Mouse (Mus musculus) heart, adult 2 months (tissue): ENCODE data around the gene Pam16. TPM values are rescaled to one million over a fixed set of nuclear protein-coding genes. Genes with fewer than 3 reads are reported as not detected.

ENCODE experiments used
- DNase-seq, 2 experiments: peaks; one replicate each; pipeline ENCODE4 v3.0.0; 2021
- H3K27ac ChIP-seq: fragments of 200-600 bp; 2 replicates; pipeline ENCODE4 v1.8.1; 2022
- H3K27me3 ChIP-seq: fragments of 200-500 bp; 2 replicates; pipeline ENCODE4 v1.6.1; 2012; ENCODE audit warnings: mild to moderate bottlenecking, low read length, inconsistent platforms, mixed read lengths; ENCODE audit not compliant: control insufficient read depth, insufficient read depth
- H3K36me3 ChIP-seq: fragments of 200-500 bp; 2 replicates; pipeline ENCODE4 v1.6.1; 2012; ENCODE audit warnings: low read length, inconsistent platforms; ENCODE audit not compliant: control insufficient read depth, insufficient read depth
- H3K4me1 ChIP-seq: fragments of 200-500 bp; 2 replicates; pipeline ENCODE4 v1.6.1; 2011; ENCODE audit warnings: low read length; ENCODE audit not compliant: control insufficient read depth, insufficient read depth
- H3K4me3 ChIP-seq: fragments of 200-600 bp; 2 replicates; pipeline ENCODE4 v1.8.1; 2022
- H3K79me2 ChIP-seq: fragments of 200-500 bp; replicated peaks from 2 replicates; pipeline ENCODE4 v1.6.1; 2012; ENCODE audit warnings: mild to moderate bottlenecking, inconsistent platforms, low read length, moderate library complexity, mixed read lengths; ENCODE audit not compliant: control insufficient read depth, insufficient read depth
- H3K9ac ChIP-seq: fragments of 200-500 bp; 2 replicates; pipeline ENCODE4 v1.6.1; 2012; ENCODE audit warnings: low read depth, mild to moderate bottlenecking, control low read depth, inconsistent platforms, low read length, mixed read lengths
- CTCF ChIP-seq: fragments of 200-600 bp; IDR thresholded peaks from 2 replicates; pipeline ENCODE4 v1.8.1; 2022; ENCODE audit warnings: antibody characterized with exemption, mild to moderate bottlenecking, moderate library complexity
- EP300 ChIP-seq: fragments of 200-500 bp; IDR thresholded peaks from 2 replicates; pipeline ENCODE4 v1.6.1; 2011; ENCODE audit warnings: low read depth, low read length, control low read depth; ENCODE audit not compliant: insufficient read depth
- POLR2A ChIP-seq: fragments of 200-500 bp; IDR thresholded peaks from 2 replicates; pipeline ENCODE4 v1.6.1; 2011; ENCODE audit warnings: mild to moderate bottlenecking, low read depth, low read length, control low read depth; ENCODE audit not compliant: insufficient read depth
- WGBS: fragments of 180-500 bp; shearing (Covaris S2); methylation state at CpG from one replicate; pipeline ENCODE4 v1.1.7; 2018; 5-methylcytosine and 5-hydroxymethylcytosine counted together
- intact Hi-C: fragments of 180-260 bp; cut with DNase I; formaldehyde crosslinking; loops from one replicate; pipeline ENCODE4 v1.15.1; 2025
- polyA plus RNA-seq: library from polyadenylated mRNA; depleted of rRNA; stranded (reverse); fragments of >200 nt; gene quantifications from 2 replicates; pipeline ENCODE4 v1.2.3, GENCODE M21; 2012
- total RNA-seq, 2 experiments: library from RNA; stranded (reverse); gene quantifications; 2 replicates each; pipeline ENCODE4 v1.2.3; 2021

Gene Pam16
- total and polyA plus RNA-seq, 3 experiments = 39.4 to 165 (median 119) TPM

DNA sequence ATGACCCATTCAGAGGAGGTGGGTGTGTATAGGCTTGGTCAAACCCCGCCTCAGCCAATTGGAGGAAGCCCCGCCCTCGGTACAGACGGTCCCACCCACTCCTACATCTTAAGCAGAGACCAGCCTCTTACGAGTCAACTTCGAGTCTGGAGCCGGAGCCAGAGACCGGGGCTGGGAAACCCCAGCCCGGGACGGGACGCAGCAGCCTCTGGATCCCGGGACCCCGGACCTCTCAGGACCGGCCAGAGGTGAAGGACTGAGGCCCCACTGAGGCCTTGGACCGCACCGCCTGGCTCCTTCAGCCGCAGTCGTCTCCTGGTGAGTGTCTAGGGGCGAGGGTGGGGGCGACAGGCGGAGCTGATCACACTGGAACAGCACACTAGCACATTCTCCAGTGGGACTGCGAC lies 15.0 kb upstream of the Pam16 start, which contains the start of the genes Vasn and Dnaja3:
Gene Vasn, plus strand, starts transcription at position 111 of the 407 bp plus-strand sequence.
Gene Dnaja3, plus strand, starts transcription at position 159 of the 407 bp plus-strand sequence.
- WGBS = 5% methylated on average over 22 of the region's 22 CpGs
- H3K79me2 ChIP-seq = no peaks in the 10 kb centered on the region
- H3K9ac ChIP-seq = peak within 1 kb of the TSS; percentile 78
- peak within 1 kb of the TSS; percentile 86 for H3K27ac ChIP-seq
- TF ChIP-seq EP300 = 0 out of 2 replicates have a peak, but pooled peaks have one; percentile 28
- TF ChIP-seq POLR2A = peak; percentile 93
- no peak for TF ChIP-seq CTCF
- DNase-seq = peak; percentile 89 to 91
- no peaks in the 10 kb centered on the region for H3K27me3 ChIP-seq
- intact Hi-C loops = no loop called here
- peaks cover 13% of the 10 kb centered on the region for H3K4me1 ChIP-seq
- H3K36me3 ChIP-seq = no peaks in the 10 kb centered on the region
- peak within 1 kb of the TSS; percentile 73 for H3K4me3 ChIP-seq

DNA sequence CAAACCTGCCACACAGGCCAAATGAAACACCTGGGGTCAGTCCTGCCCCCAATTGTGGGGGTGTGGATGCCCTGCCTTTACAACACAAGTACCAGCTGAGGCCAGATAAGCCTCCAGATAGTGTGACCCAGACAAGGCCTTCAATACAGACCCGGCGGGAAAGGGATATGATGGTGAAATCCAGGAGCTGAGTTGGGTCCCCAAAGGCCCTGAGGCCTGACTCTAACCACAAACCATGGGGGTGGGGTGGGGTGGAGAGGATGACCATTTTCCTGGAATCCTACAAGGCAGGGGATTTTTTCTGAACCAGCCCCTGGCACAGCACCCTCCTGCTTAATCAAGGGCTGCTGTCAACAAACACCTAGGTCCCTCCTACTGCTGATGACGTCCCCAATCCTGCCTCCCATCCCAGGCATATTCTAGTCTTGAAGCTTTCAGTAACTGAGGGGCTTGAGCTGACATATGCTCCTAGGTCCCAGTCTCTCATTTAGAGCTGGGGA lies 14.2 kb upstream of the Pam16 start:
- Histone ChIP-seq H3K27me3 (no peaks in the 10 kb centered on the region), H3K9ac (no peak overlapping the region), H3K4me3 (no peak overlapping the region), H3K27ac (no peak overlapping the region), H3K79me2 (no peaks in the 10 kb centered on the region), H3K4me1 (peaks cover 7% of the 10 kb centered on the region), H3K36me3 (no peaks in the 10 kb centered on the region)
- TF ChIP-seq EP300 (no peak), CTCF (no peak), POLR2A (no peak)
- 77% methylated on average over 3 of the region's 3 CpGs for WGBS
- DNase-seq = no peak
- intact Hi-C loops = no loop called here

DNA sequence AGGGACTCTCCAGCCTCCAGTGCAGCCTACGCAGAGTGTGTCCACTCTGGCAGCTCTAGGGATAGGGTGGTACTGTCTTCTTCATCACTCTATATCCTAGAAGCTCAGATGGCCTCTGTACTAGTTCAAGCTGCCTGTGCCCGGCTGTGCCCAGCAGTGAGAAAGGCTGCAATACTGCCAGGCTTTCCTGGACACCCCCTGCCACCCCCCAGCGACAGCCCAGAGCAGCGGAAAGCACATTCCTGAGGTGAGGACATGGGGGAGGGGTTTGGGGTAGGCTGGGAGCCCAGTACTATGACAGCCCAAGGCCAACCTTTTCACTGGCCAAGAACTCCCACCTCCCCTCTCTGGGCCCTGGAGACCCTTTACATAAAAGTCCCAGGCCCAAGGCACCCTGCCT lies 11.0 kb upstream of the Pam16 start:
- DNase-seq = no peak
- H3K27ac ChIP-seq = no peak overlapping the region
- H3K36me3 ChIP-seq = no peaks in the 10 kb centered on the region
- H3K4me3 ChIP-seq = no peak overlapping the region
- no peaks in the 10 kb centered on the region for H3K27me3 ChIP-seq
- no peak overlapping the region for H3K9ac ChIP-seq
- 62% methylated on average over 4 of the region's 4 CpGs for WGBS
- no peaks in the 10 kb centered on the region for H3K79me2 ChIP-seq
- intact Hi-C loops = no loop called here
- no peak for TF ChIP-seq EP300
- TF ChIP-seq POLR2A = no peak
- TF ChIP-seq CTCF = no peak
- peaks cover 2% of the 10 kb centered on the region; the same call in 1 of the 2 replicates for H3K4me1 ChIP-seq

DNA sequence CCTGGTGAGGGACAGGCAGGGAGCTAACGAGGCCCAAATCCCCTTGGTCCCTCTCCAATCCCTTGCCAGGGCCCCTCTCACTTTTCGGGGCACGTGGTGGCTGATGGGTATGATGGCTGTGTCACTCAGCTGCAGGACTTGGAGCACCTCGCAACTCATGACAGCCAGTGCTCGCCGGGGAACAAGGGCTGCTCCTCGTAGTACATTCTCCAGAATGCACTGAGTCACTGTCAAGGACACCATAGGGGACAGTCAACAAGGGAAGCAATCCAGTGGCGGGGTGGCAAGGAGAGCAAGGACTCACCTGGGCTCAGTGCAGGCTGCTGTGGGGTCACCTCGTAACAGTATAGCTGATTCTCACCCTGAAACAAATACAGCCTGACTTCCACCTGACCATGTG lies 9.9 kb upstream of the Pam16 start:
- H3K27ac ChIP-seq = no peak overlapping the region
- whole genome bisulfite sequencing = 78% methylated on average over 9 of the region's 9 CpGs
- H3K27me3 ChIP-seq = no peaks in the 10 kb centered on the region
- intact Hi-C loops = no loop called here
- H3K9ac ChIP-seq = no peak overlapping the region
- no peak for TF ChIP-seq CTCF
- TF ChIP-seq POLR2A = no peak
- TF ChIP-seq EP300 = no peak
- no peaks in the 10 kb centered on the region for H3K79me2 ChIP-seq
- H3K4me3 ChIP-seq = no peak overlapping the region
- no peak for DNase-seq
- H3K4me1 ChIP-seq = no peaks in the 10 kb centered on the region
- H3K36me3 ChIP-seq = no peaks in the 10 kb centered on the region

DNA sequence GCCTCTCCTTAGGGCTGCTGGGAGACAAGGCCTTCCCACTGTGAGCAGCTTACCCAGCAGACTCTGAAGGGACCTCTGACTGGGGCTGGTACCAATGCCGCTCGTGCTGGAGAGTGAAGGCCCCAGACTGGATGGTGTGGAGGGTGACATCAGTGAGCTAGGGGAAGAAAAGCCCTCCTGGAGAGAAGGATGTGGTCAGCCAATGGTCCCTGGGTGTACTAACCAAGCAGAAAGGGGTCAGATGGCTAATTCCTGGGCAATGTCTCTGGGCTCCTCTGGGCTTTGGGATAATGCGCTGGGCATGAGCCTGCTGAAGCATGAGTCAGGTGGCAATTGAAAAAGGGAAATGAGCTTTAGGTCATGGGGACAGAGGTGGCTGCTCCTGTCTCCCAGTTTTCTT lies 8.9 kb upstream of the Pam16 start:
- Histone ChIP-seq H3K79me2 (no peaks in the 10 kb centered on the region), H3K36me3 (no peaks in the 10 kb centered on the region), H3K4me3 (no peak overlapping the region), H3K9ac (no peak overlapping the region), H3K4me1 (no peaks in the 10 kb centered on the region), H3K27ac (no peak overlapping the region), H3K27me3 (no peaks in the 10 kb centered on the region)
- intact Hi-C loops = no loop called here
- no peak for DNase-seq
- 94% methylated on average over 3 of the region's 3 CpGs for WGBS
- TF ChIP-seq CTCF (no peak), POLR2A (no peak), EP300 (no peak)

DNA sequence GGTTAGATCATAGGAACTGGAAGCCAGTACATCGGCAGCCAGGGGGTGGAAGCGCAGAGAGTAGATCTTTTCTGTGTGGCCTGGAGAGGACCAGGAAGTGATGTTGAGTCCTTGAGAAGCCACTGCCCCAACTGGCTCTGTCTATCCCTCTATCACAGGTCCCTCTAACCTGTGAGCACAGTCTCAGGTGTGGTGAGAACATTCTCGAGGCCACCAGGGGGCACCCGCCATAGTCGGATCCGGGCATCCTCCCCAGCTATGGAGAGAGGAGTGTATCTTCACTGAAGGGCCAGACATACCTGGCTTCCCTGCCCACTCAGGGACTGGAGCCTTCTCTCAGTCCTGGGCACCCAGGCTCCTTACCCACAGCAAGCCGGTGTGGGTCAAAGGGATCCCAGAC lies 7.3 kb upstream of the Pam16 start:
- H3K9ac ChIP-seq = no peak overlapping the region
- no peak for DNase-seq
- 48% methylated on average over 7 of the region's 7 CpGs for WGBS
- H3K27ac ChIP-seq = no peak overlapping the region
- no peak overlapping the region for H3K4me3 ChIP-seq
- H3K36me3 ChIP-seq = no peaks in the 10 kb centered on the region
- TF ChIP-seq POLR2A (no peak), CTCF (peak; percentile 60), EP300 (no peak)
- intact Hi-C loops = no loop called here
- no peaks in the 10 kb centered on the region for H3K79me2 ChIP-seq
- no peaks in the 10 kb centered on the region for H3K4me1 ChIP-seq
- H3K27me3 ChIP-seq = no peaks in the 10 kb centered on the region
